8 mouse cellular contexts compared by ENCODE assay signal in the genomic region with DNA sequence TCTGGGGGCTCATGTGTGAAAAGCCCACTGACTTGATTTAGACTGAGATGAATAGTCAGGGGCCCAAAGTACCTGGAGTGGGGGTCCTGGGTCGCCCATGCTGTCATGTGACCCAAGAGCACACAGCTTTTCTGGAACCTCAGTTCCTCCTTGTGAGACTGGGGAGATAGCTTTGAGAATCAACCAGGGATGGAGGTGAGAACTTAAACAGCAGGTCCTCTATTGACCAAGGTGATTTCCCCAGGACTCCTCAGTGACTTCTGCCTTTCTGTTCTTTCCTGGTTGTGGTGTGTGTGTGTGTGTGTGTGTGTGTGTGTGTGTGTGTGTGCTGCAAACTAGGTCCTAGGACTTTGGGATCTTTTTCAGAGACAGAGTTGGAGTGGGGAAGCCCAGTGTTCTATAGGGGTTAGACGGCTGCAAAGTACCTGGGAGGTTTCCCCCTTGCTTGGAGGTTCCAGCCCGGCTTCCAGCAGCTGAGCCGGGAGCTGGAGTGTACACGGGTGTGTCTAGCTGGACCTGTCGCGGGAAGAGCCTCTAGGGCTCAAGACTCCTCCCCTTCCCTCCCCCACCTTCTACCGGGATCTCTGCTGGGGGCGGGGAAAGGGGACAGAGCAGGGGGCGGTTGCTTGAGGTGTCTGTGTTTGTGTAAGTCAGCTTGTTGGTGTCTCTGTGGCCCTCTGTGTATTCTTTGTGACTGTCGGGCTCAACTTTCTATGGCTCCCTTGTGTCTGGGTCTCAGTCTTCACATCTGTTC. TPM values are rescaled to one million over a fixed set of nuclear protein-coding genes. Genes with fewer than 3 reads are reported as not detected.
DNase-seq lines count a peak whose midpoint lies in the region; ATAC-seq lines count a peak whose summit lies in the region.

No protein-coding gene starts in this region.

- peak overlapping the region; percentile 92 for H3K27ac ChIP-seq in heart, embryonic 10.5 days
- H3K27ac ChIP-seq in kidney, embryonic 16.5 days (ENCODE audit: low read length) = peak overlapping the region; percentile 94

- H3K9me3 ChIP-seq in heart, embryonic 10.5 days = no peaks in the 10 kb centered on the region
- no peaks in the 10 kb centered on the region for H3K9me3 ChIP-seq in kidney, embryonic 16.5 days (ENCODE audit: low read length)

- DNase-seq in lung, adult 18-20 months = peak; percentile 77 to 88
- no peak for DNase-seq in lung, postnatal 14 days
- peak; percentile 54 for DNase-seq in adrenal gland, postnatal 10 days
- DNase-seq in heart, embryonic 10.5 days (ENCODE audit: low spot score) = peak; percentile 89
- peak; percentile 68 for DNase-seq in mesoderm, embryonic 11.5 days (ENCODE audit: low read depth, low spot score)
- DNase-seq in right cerebral cortex, postnatal 36 days (ENCODE audit: low spot score in 2 of 2) = no peak
- DNase-seq in frontal cortex, postnatal 25 days (ENCODE audit: low spot score in 2 of 2) = no peak

- ATAC-seq in kidney, embryonic 16.5 days (ENCODE audit: low FRiP score, low TSS enrichment) = peak; percentile 40

- WGBS in heart, embryonic 10.5 days = under 1% methylated on average over 11 of the region's 11 CpGs
- WGBS in kidney, embryonic 16.5 days = 2% methylated on average over 9 of the region's 11 CpGs

- H3K4me3 ChIP-seq in heart, embryonic 10.5 days = peak overlapping the region; percentile 62
- peak overlapping the region; percentile 48 for H3K4me3 ChIP-seq in kidney, embryonic 16.5 days (ENCODE audit: low read length)

- peaks cover 95% of the 10 kb centered on the region for H3K4me1 ChIP-seq in heart, embryonic 10.5 days
- H3K4me1 ChIP-seq in kidney, embryonic 16.5 days (ENCODE audit: insufficient read depth, low read length) = peaks cover 85% of the 10 kb centered on the region

- H3K4me2 ChIP-seq in kidney, embryonic 16.5 days (replicated peaks; ENCODE audit: low read depth, low read length) = peak overlapping the region; percentile 89

- H3K9ac ChIP-seq in kidney, embryonic 16.5 days (replicated peaks; ENCODE audit: low read length) = peak overlapping the region; percentile 72

- H3K27me3 ChIP-seq in heart, embryonic 10.5 days (ENCODE audit: insufficient read depth, poor library complexity, severe bottlenecking) = no peaks in the 10 kb centered on the region
- no peaks in the 10 kb centered on the region for H3K27me3 ChIP-seq in kidney, embryonic 16.5 days (ENCODE audit: insufficient read depth, low read length)

- H3K36me3 ChIP-seq in heart, embryonic 10.5 days = peaks cover 9% of the 10 kb centered on the region; the same call in 1 of the 2 replicates
- peaks cover 14% of the 10 kb centered on the region for H3K36me3 ChIP-seq in kidney, embryonic 16.5 days (ENCODE audit: insufficient read depth, low read length)

RNA-seq across cellular contexts. Expression of gene Bcl9l, which starts 15.2 kb away (rescaled TPM):
- total RNA-seq in adrenal gland, postnatal 10 days (2021) = 10 to 100 TPM; 64.6 to 72.6 TPM
- polyA plus RNA-seq in heart, embryonic 10.5 days (2016; fragmentation: Nextera tagmentation; extraction: Ambion mirVana) = 7.6 and 9.6 TPM in 2 replicates
- polyA plus RNA-seq in kidney, embryonic 16.5 days (2015; fragmentation: Nextera tagmentation; extraction: Ambion mirVana) = 11.3 and 12.4 TPM in 2 replicates

RNA-seq across cellular contexts. Expression of gene Upk2, which starts 43.0 kb away (rescaled TPM):
- total RNA-seq in adrenal gland, postnatal 10 days (2021) = not detected
- 0.26 TPM in 1 of 2 replicates, not detected in the other for polyA plus RNA-seq in heart, embryonic 10.5 days (2016; fragmentation: Nextera tagmentation; extraction: Ambion mirVana)
- polyA plus RNA-seq in kidney, embryonic 16.5 days (2015; fragmentation: Nextera tagmentation; extraction: Ambion mirVana) = 3.4 and 7.6 TPM in 2 replicates

RNA-seq across cellular contexts. Expression of gene Foxr1, which starts 56.9 kb away (rescaled TPM):
- not detected for total RNA-seq in adrenal gland, postnatal 10 days (2021)
- polyA plus RNA-seq in heart, embryonic 10.5 days (2016; fragmentation: Nextera tagmentation; extraction: Ambion mirVana) = not detected in 2 replicates
- polyA plus RNA-seq in kidney, embryonic 16.5 days (2015; fragmentation: Nextera tagmentation; extraction: Ambion mirVana) = not detected in 2 replicates

Comparison
In these comparisons a context has a peak if more than half of its experiments do, and no peak if none do; other contexts are left out.
1. DNase-seq: peak in lung, adult 18-20 months (2 of 2), adrenal gland, postnatal 10 days (single experiment), heart, embryonic 10.5 days (single experiment) and mesoderm, embryonic 11.5 days (single experiment); none in lung, postnatal 14 days (single experiment), right cerebral cortex, postnatal 36 days (0 of 2) and frontal cortex, postnatal 25 days (0 of 2).